ENCODE assay signal across 12 mouse cellular contexts in the genomic region with DNA sequence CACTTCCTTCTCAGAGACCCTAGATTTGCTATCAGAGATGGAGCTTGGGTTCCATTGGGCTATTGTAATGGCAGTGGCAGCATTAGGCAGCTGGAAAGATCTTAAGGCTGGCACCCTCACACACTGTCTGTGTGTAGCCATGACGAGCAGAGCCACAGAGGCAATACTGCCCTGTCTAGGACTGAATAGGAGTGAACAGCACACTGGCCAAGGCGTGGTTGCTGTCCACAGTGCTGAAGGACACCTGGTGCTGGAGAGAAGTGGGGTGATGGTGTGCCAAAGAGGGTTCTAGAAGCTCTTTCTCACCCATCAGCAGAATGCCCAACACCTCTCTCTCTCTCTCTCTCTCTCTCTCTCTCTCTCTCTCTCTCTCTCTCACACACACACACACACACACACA.
DNase-seq lines count a peak whose midpoint lies in the region; ATAC-seq lines count a peak whose summit lies in the region.
"Had no signal": no experiment of that assay in that cellular context is flagged by ENCODE, and none has a peak within 500 bp of the region (broad histone marks: within the 10 kb centered on the region; RNA-seq: fewer than 3 reads in every experiment).

No protein-coding gene starts in this region.

- no peak overlapping the region for H3K9ac ChIP-seq in midbrain, embryonic 13.5 days (replicated peaks)
- H3K9ac ChIP-seq in midbrain, embryonic 15.5 days, result no peak overlapping the region

- H3K27me3 ChIP-seq in heart, embryonic 10.5 days (ENCODE audit: insufficient read depth, poor library complexity, severe bottlenecking), result no peaks in the 10 kb centered on the region
- H3K27me3 ChIP-seq in midbrain, embryonic 10.5 days (ENCODE audit: low read depth, poor library complexity, severe bottlenecking), result no peaks in the 10 kb centered on the region
- H3K27me3 ChIP-seq in midbrain, embryonic 13.5 days, result no peaks in the 10 kb centered on the region
- H3K27me3 ChIP-seq in midbrain, embryonic 15.5 days (replicated peaks), result no peaks in the 10 kb centered on the region

- H3K4me2 ChIP-seq in midbrain, embryonic 13.5 days (replicated peaks), result no peak overlapping the region
- no peak overlapping the region for H3K4me2 ChIP-seq in midbrain, embryonic 15.5 days

- 30% methylated on average over 2 of the region's 2 CpGs for WGBS in heart, embryonic 10.5 days
- 49% methylated on average over 2 of the region's 2 CpGs for WGBS in midbrain, embryonic 10.5 days
- WGBS in midbrain, embryonic 13.5 days, result 44% methylated on average over 2 of the region's 2 CpGs
- WGBS in midbrain, embryonic 15.5 days, result 30% methylated on average over 2 of the region's 2 CpGs

- H3K27ac ChIP-seq in heart, embryonic 10.5 days, result no peak overlapping the region
- no peak overlapping the region for H3K27ac ChIP-seq in midbrain, embryonic 10.5 days (replicated peaks)
- no peak overlapping the region for H3K27ac ChIP-seq in midbrain, embryonic 13.5 days
- no peak overlapping the region for H3K27ac ChIP-seq in midbrain, embryonic 15.5 days

- peaks cover 7% of the 10 kb centered on the region; the same call in 1 of the 2 replicates for H3K4me1 ChIP-seq in heart, embryonic 10.5 days
- 0 out of 2 replicates have a peak, but pooled peaks cover 4% of the 10 kb centered on the region for H3K4me1 ChIP-seq in midbrain, embryonic 10.5 days
- peaks cover 10% of the 10 kb centered on the region; the same call in 1 of the 2 replicates for H3K4me1 ChIP-seq in midbrain, embryonic 13.5 days (replicated peaks)
- peaks cover 11% of the 10 kb centered on the region; the same call in 1 of the 2 replicates for H3K4me1 ChIP-seq in midbrain, embryonic 15.5 days

- H3K4me3 ChIP-seq in heart, embryonic 10.5 days, result no peak overlapping the region
- H3K4me3 ChIP-seq in midbrain, embryonic 10.5 days, result no peak overlapping the region
- H3K4me3 ChIP-seq in midbrain, embryonic 13.5 days (replicated peaks), result no peak overlapping the region
- no peak overlapping the region for H3K4me3 ChIP-seq in midbrain, embryonic 15.5 days
- H3K4me3 ChIP-seq: erythroblast, embryonic 14.5 days; megakaryocyte, embryonic 14.5 days had no signal

- H3K9me3 ChIP-seq in heart, embryonic 10.5 days, result no peaks in the 10 kb centered on the region
- no peaks in the 10 kb centered on the region for H3K9me3 ChIP-seq in midbrain, embryonic 10.5 days (replicated peaks)
- no peaks in the 10 kb centered on the region for H3K9me3 ChIP-seq in midbrain, embryonic 13.5 days
- H3K9me3 ChIP-seq in midbrain, embryonic 15.5 days, result no peaks in the 10 kb centered on the region
- H3K9me3 ChIP-seq: megakaryocyte, embryonic 14.5 days had no signal

- no peak for ATAC-seq in midbrain, embryonic 13.5 days
- no peak for ATAC-seq in midbrain, embryonic 15.5 days (replicated peaks)
- ATAC-seq: CD4-positive, CD25-positive, alpha-beta regulatory T cell, adult 4 months had no signal

- peak; percentile 61 for DNase-seq in heart, adult 11 months
- DNase-seq in heart, embryonic 10.5 days (ENCODE audit: low spot score), result no peak
- DNase-seq in midbrain, embryonic 10.5 days (ENCODE audit: low spot score), result peak; percentile 17
- DNase-seq in embryo, embryonic 11.5 days (ENCODE audit: low read depth, low spot score), result peak; percentile 17
- peak; percentile 30 for DNase-seq in retina, embryonic 14.5 days (ENCODE audit: low spot score)
- no peak for DNase-seq in right cerebral cortex, postnatal 36 days (ENCODE audit: low spot score in 2 of 2)
- DNase-seq: right cerebral cortex, postnatal 4 days had no signal

- no peaks in the 10 kb centered on the region for H3K36me3 ChIP-seq in heart, embryonic 10.5 days
- no peaks in the 10 kb centered on the region for H3K36me3 ChIP-seq in midbrain, embryonic 10.5 days
- H3K36me3 ChIP-seq in midbrain, embryonic 13.5 days, result no peaks in the 10 kb centered on the region
- H3K36me3 ChIP-seq in midbrain, embryonic 15.5 days (replicated peaks), result no peaks in the 10 kb centered on the region

Comparison
In these comparisons a context has a peak if more than half of its experiments do, and no peak if none do; other contexts are left out.
1. DNase-seq: peak in heart, adult 11 months (single experiment), midbrain, embryonic 10.5 days (single experiment), embryo, embryonic 11.5 days (single experiment) and retina, embryonic 14.5 days (single experiment); none in heart, embryonic 10.5 days (single experiment) and right cerebral cortex, postnatal 36 days (0 of 2).